Mouse (Mus musculus): ENCODE data around the gene Pglyrp1. TPM values are rescaled to one million over a fixed set of nuclear protein-coding genes. Genes with fewer than 3 reads are reported as not detected.

Pglyrp1 gene
- polyA plus RNA-seq, 1 experiment from 2014 or later: 18.7 TPM

Other genes starting within 250 kb of the Pglyrp1 start
- gene Psg21, start 214.6 kb upstream of the Pglyrp1 start, polyA plus RNA-seq (2014; fragmentation: Nextera tagmentation; extraction: Ambion mirVana): not detected in 2 replicates
- not detected in 2 replicates for gene Psg20, start 185.1 kb upstream of the Pglyrp1 start, polyA plus RNA-seq (2014; fragmentation: Nextera tagmentation; extraction: Ambion mirVana)
- gene Psg22, start 153.2 kb upstream of the Pglyrp1 start, polyA plus RNA-seq (2014; fragmentation: Nextera tagmentation; extraction: Ambion mirVana): not detected in 2 replicates
- gene Psg19, start 72.8 kb upstream of the Pglyrp1 start, polyA plus RNA-seq (2014; fragmentation: Nextera tagmentation; extraction: Ambion mirVana): not detected in 2 replicates
- 0.12 TPM in 1 of 2 replicates, not detected in the other for gene Psg17, start 49.7 kb upstream of the Pglyrp1 start, polyA plus RNA-seq (2014; fragmentation: Nextera tagmentation; extraction: Ambion mirVana)
- 0.46 TPM in 1 of 2 replicates, not detected in the other for gene Mill2, start 31.4 kb upstream of the Pglyrp1 start, polyA plus RNA-seq (2014; fragmentation: Nextera tagmentation; extraction: Ambion mirVana)
- gene Ccdc61, start 39.1 kb downstream of the Pglyrp1 start, polyA plus RNA-seq (2014; fragmentation: Nextera tagmentation; extraction: Ambion mirVana): 17.6 and 20.2 TPM in 2 replicates
- 17.1 and 18.4 TPM in 2 replicates for gene Nova2, start 54.6 kb downstream of the Pglyrp1 start, polyA plus RNA-seq (2014; fragmentation: Nextera tagmentation; extraction: Ambion mirVana)
- gene Nanos2, start 116.1 kb downstream of the Pglyrp1 start, polyA plus RNA-seq (2014; fragmentation: Nextera tagmentation; extraction: Ambion mirVana): 0.84 and 1.1 TPM in 2 replicates
- 6.0 and 6.9 TPM in 2 replicates for gene Mypop, start 119.9 kb downstream of the Pglyrp1 start, polyA plus RNA-seq (2014; fragmentation: Nextera tagmentation; extraction: Ambion mirVana)
- 29.7 and 30.3 TPM in 2 replicates for gene Irf2bp1, start 132.7 kb downstream of the Pglyrp1 start, polyA plus RNA-seq (2014; fragmentation: Nextera tagmentation; extraction: Ambion mirVana)
- not detected in 2 replicates for gene Foxa3, start 152.2 kb downstream of the Pglyrp1 start, polyA plus RNA-seq (2014; fragmentation: Nextera tagmentation; extraction: Ambion mirVana)
- gene Sympk, start 153.0 kb downstream of the Pglyrp1 start, polyA plus RNA-seq (2014; fragmentation: Nextera tagmentation; extraction: Ambion mirVana): 16.8 and 16.9 TPM in 2 replicates
- not detected in 2 replicates for gene Rsph6a, start 183.4 kb downstream of the Pglyrp1 start, polyA plus RNA-seq (2014; fragmentation: Nextera tagmentation; extraction: Ambion mirVana)
- gene Dmwd, start 204.9 kb downstream of the Pglyrp1 start, polyA plus RNA-seq (2014; fragmentation: Nextera tagmentation; extraction: Ambion mirVana): 30.2 and 35.2 TPM in 2 replicates
- gene Dmpk, start 212.5 kb downstream of the Pglyrp1 start, polyA plus RNA-seq (2014; fragmentation: Nextera tagmentation; extraction: Ambion mirVana): 7.1 and 9.4 TPM in 2 replicates
- gene Six5, start 223.3 kb downstream of the Pglyrp1 start, polyA plus RNA-seq (2014; fragmentation: Nextera tagmentation; extraction: Ambion mirVana): 1.3 and 2.4 TPM in 2 replicates
- gene Gm4969, start 247.0 kb downstream of the Pglyrp1 start, polyA plus RNA-seq (2014; fragmentation: Nextera tagmentation; extraction: Ambion mirVana): 5.9 and 9.9 TPM in 2 replicates
- 11.6 and 13.1 TPM in 2 replicates for gene Fbxo46, start 248.5 kb downstream of the Pglyrp1 start, polyA plus RNA-seq (2014; fragmentation: Nextera tagmentation; extraction: Ambion mirVana)